Mouse (Mus musculus) ES-E14 (cell line): ENCODE measurements around the gene Tnnt3.

Source experiments
- CHD2 ChIP-seq: IDR thresholded peaks from 2 replicates; pipeline ENCODE4 v1.6.1; 2014; ENCODE audit warnings: mild to moderate bottlenecking, low read depth, low read length, inconsistent platforms
- HCFC1 ChIP-seq: IDR thresholded peaks from 2 replicates; pipeline ENCODE4 v1.6.1; 2012; ENCODE audit warnings: low read length, inconsistent platforms, borderline replicate concordance; ENCODE audit not compliant: insufficient read depth
- MAFK ChIP-seq: IDR thresholded peaks from 2 replicates; pipeline ENCODE4 v1.6.1; 2014; ENCODE audit warnings: mild to moderate bottlenecking, low read depth, low read length, inconsistent platforms; ENCODE audit not compliant: insufficient read depth
- ZC3H11A ChIP-seq: IDR thresholded peaks from 2 replicates; pipeline ENCODE4 v1.6.1; 2012; ENCODE audit warnings: low read depth, mild to moderate bottlenecking, inconsistent platforms, low read length, borderline replicate concordance
- ZNF384 ChIP-seq: IDR thresholded peaks from 2 replicates; pipeline ENCODE4 v1.6.1; 2012; ENCODE audit warnings: low read depth, low read length, inconsistent platforms

DNA sequence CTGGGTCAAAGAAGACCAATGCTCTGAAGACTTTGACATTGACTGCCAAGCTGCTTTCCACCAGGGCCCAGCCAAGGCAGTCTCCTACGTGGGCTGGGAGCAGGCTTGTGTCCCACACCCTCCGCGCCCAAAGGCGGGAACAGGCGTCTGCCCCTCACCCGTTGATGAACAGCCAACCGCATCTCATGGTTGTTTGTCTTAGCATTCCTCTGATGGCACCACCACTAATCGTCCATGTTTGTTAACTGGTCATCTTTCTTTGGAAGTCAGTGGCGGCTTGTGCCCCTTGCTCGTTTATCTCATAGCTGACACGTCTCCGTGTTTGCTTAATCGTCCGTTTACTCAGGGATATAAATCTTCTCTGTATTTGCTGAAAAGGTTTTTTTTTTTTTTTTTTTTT, 10.9 kb downstream of the Tnnt3 start:
- TF ChIP-seq MAFK (no peak), HCFC1 (no peak), ZNF384 (peak; percentile 49; the same call in 1 of the 2 replicates), CHD2 (no peak), ZC3H11A (no peak)
